Mouse (Mus musculus) MEL (cell line): ENCODE data around the gene Arl15. TPM values are rescaled to one million over a fixed set of nuclear protein-coding genes. Genes with fewer than 3 reads are reported as not detected.

Experiments
- DNase-seq: peaks from one replicate; pipeline ENCODE4 v3.0.0; 2011; ENCODE audit warnings: low read depth, low spot score
- H3K27ac ChIP-seq: 2 replicates; pipeline ENCODE4 v1.5.1; 2012; ENCODE audit warnings: low read depth, mild to moderate bottlenecking, control low read depth, low read length, moderate library complexity; ENCODE audit not compliant: control insufficient read depth
- H3K27me3 ChIP-seq, 2 experiments: fragments of 150-350 bp in 1 of 2; sonication (generic) in 1 of 2; 2 replicates each; pipeline ENCODE4 v1.6.1; 2012; ENCODE audit warnings: low read length in 2 of 2, mild to moderate bottlenecking in 2 of 2, improper control_type of control experiment in 1 of 2, moderate library complexity in 1 of 2; ENCODE audit not compliant: insufficient read depth in 2 of 2, control insufficient read depth in 1 of 2
- H3K36me3 ChIP-seq, 2 experiments: 2 replicates each; pipeline ENCODE4 v1.6.1; 2012 to 2014; ENCODE audit warnings: low read length in 2 of 2, improper control_type of control experiment in 1 of 2, inconsistent platforms in 1 of 2, mild to moderate bottlenecking in 1 of 2; ENCODE audit not compliant: insufficient read depth in 2 of 2, control insufficient read depth in 1 of 2
- H3K4me1 ChIP-seq, 2 experiments: fragments of 150-350 bp in 1 of 2; sonication (generic) in 1 of 2; 2 replicates each; pipeline ENCODE4 v1.6.1; 2012; ENCODE audit warnings: low read length in 2 of 2, improper control_type of control experiment in 1 of 2, mild to moderate bottlenecking in 1 of 2; ENCODE audit not compliant: insufficient read depth in 2 of 2, control insufficient read depth in 1 of 2
- H3K4me3 ChIP-seq, 2 experiments: fragments of 150-350 bp in 1 of 2; sonication (generic) in 1 of 2; 2 replicates each; pipeline ENCODE4 v1.5.1; 2012; ENCODE audit warnings: low read depth in 2 of 2, low read length in 2 of 2, mild to moderate bottlenecking in 2 of 2, moderate library complexity in 2 of 2, control low read depth in 1 of 2, improper control_type of control experiment in 1 of 2; ENCODE audit not compliant: control insufficient read depth in 1 of 2, insufficient read depth in 1 of 2
- H3K79me2 ChIP-seq: 2 replicates; pipeline ENCODE4 v1.6.1; 2012; ENCODE audit warnings: mild to moderate bottlenecking, low read length, moderate library complexity; ENCODE audit not compliant: control insufficient read depth, poor library complexity, insufficient read depth
- H3K9ac ChIP-seq: 2 replicates; pipeline ENCODE4 v1.6.1; 2012; ENCODE audit warnings: low read depth, mild to moderate bottlenecking, control low read depth, low read length, moderate library complexity; ENCODE audit not compliant: control insufficient read depth, poor library complexity, severe bottlenecking
- H3K9me3 ChIP-seq: fragments of 150-350 bp; sonication (generic); replicated peaks from 2 replicates; pipeline ENCODE4 v1.6.1; 2012; ENCODE audit warnings: mild to moderate bottlenecking, low read length, improper control_type of control experiment, moderate library complexity; ENCODE audit not compliant: insufficient read depth
- BHLHE40 ChIP-seq: IDR thresholded peaks from 2 replicates; pipeline ENCODE4 v1.6.1; 2012; ENCODE audit warnings: low read depth, mild to moderate bottlenecking, inconsistent platforms, low read length, improper control_type of control experiment, borderline replicate concordance
- CHD2 ChIP-seq: IDR thresholded peaks from 2 replicates; pipeline ENCODE4 v1.6.1; 2011; ENCODE audit warnings: low read length, improper control_type of control experiment
- CTCF ChIP-seq, 3 experiments: IDR thresholded peaks in 2 of 3; conservative IDR thresholded peaks in 1 of 3; 2 replicates each; pipeline ENCODE4 v1.5.1; 2011 to 2012; ENCODE audit warnings: low read length in 3 of 3, low read depth in 2 of 3, mild to moderate bottlenecking in 2 of 3, improper control_type of control experiment in 1 of 3, inconsistent platforms in 1 of 3, mixed read lengths in 1 of 3, moderate library complexity in 1 of 3; ENCODE audit not compliant: control insufficient read depth in 1 of 3, insufficient read depth in 1 of 3, poor library complexity in 1 of 3, severe bottlenecking in 1 of 3
- E2F4 ChIP-seq: IDR thresholded peaks from 2 replicates; pipeline ENCODE4 v1.6.1; 2011; ENCODE audit warnings: low read depth, low read length, improper control_type of control experiment, borderline replicate concordance
- ELF1 ChIP-seq: IDR thresholded peaks from 2 replicates; pipeline ENCODE4 v1.6.1; 2014; ENCODE audit warnings: low read depth, mild to moderate bottlenecking, inconsistent platforms, low read length, improper control_type of control experiment, moderate library complexity
- EP300 ChIP-seq, 2 experiments: IDR thresholded peaks; 2 replicates each; pipeline ENCODE4 v1.6.1; 2011; ENCODE audit warnings: improper control_type of control experiment in 2 of 2, low read length in 2 of 2, low read depth in 1 of 2, mild to moderate bottlenecking in 1 of 2
- ETS1 ChIP-seq: IDR thresholded peaks from 2 replicates; pipeline ENCODE4 v1.6.1; 2012; ENCODE audit warnings: low read depth, mild to moderate bottlenecking, inconsistent platforms, low read length, improper control_type of control experiment, moderate library complexity
- GABPA ChIP-seq: IDR thresholded peaks from 2 replicates; pipeline ENCODE4 v1.6.1; 2012; ENCODE audit warnings: low read depth, mild to moderate bottlenecking, inconsistent platforms, low read length, improper control_type of control experiment, moderate library complexity
- GATA1 ChIP-seq: IDR thresholded peaks from 2 replicates; pipeline ENCODE4 v1.6.1; 2011; ENCODE audit warnings: low read depth, low read length, improper control_type of control experiment
- JUND ChIP-seq: IDR thresholded peaks from 2 replicates; pipeline ENCODE4 v1.6.1; 2011; ENCODE audit warnings: low read depth, mild to moderate bottlenecking, improper control_type of control experiment, low read length
- KAT2A ChIP-seq: conservative IDR thresholded peaks from 2 replicates; pipeline ENCODE4 v1.6.1; 2012; ENCODE audit warnings: low read depth, low read length, improper control_type of control experiment, inconsistent platforms
- MAFK ChIP-seq: IDR thresholded peaks from 2 replicates; pipeline ENCODE4 v1.6.1; 2011; ENCODE audit warnings: low read depth, mild to moderate bottlenecking, low read length, improper control_type of control experiment, borderline replicate concordance
- MAX ChIP-seq: IDR thresholded peaks from 2 replicates; pipeline ENCODE4 v1.6.1; 2011; ENCODE audit warnings: low read length, improper control_type of control experiment
- MYB ChIP-seq: IDR thresholded peaks from 2 replicates; pipeline ENCODE4 v1.6.1; 2011; ENCODE audit warnings: mild to moderate bottlenecking, low read depth, low read length, improper control_type of control experiment
- NRF1 ChIP-seq: IDR thresholded peaks from 2 replicates; pipeline ENCODE4 v1.6.1; 2014; ENCODE audit warnings: low read depth, mild to moderate bottlenecking, inconsistent platforms, low read length, improper control_type of control experiment, moderate library complexity; ENCODE audit not compliant: poor library complexity, insufficient read depth, severe bottlenecking
- POLR2A ChIP-seq, 2 experiments: IDR thresholded peaks; 2 replicates each; pipeline ENCODE4 v1.6.1; 2011 to 2012; ENCODE audit warnings: low read length in 2 of 2, mild to moderate bottlenecking in 2 of 2, control low read depth in 1 of 2, improper control_type of control experiment in 1 of 2, low read depth in 1 of 2, moderate library complexity in 1 of 2; ENCODE audit not compliant: control insufficient read depth in 1 of 2, insufficient read depth in 1 of 2, poor library complexity in 1 of 2
- POLR2AphosphoS5 ChIP-seq: IDR thresholded peaks from 2 replicates; pipeline ENCODE4 v1.6.1; 2012; ENCODE audit warnings: low read depth, borderline replicate concordance, mild to moderate bottlenecking, inconsistent platforms, low read length, moderate library complexity, mixed read lengths
- RCOR1 ChIP-seq: IDR thresholded peaks from 2 replicates; pipeline ENCODE4 v1.6.1; 2012; ENCODE audit warnings: low read depth, mild to moderate bottlenecking, inconsistent platforms, low read length, improper control_type of control experiment
- SIN3A ChIP-seq: IDR thresholded peaks from 2 replicates; pipeline ENCODE4 v1.6.1; 2012; ENCODE audit warnings: low read length, improper control_type of control experiment, inconsistent platforms
- TAL1 ChIP-seq: IDR thresholded peaks from 2 replicates; pipeline ENCODE4 v1.6.1; 2012; ENCODE audit warnings: mild to moderate bottlenecking, inconsistent platforms, low read length, moderate library complexity, mixed read lengths
- TBP ChIP-seq: IDR thresholded peaks from 2 replicates; pipeline ENCODE4 v1.8.0; 2011; ENCODE audit warnings: low read depth, low read length, improper control_type of control experiment
- TCF12 ChIP-seq: IDR thresholded peaks from 2 replicates; pipeline ENCODE4 v1.6.1; 2014; ENCODE audit warnings: low read depth, mild to moderate bottlenecking, inconsistent platforms, low read length, improper control_type of control experiment, moderate library complexity
- UBTF ChIP-seq: IDR thresholded peaks from 2 replicates; pipeline ENCODE4 v1.6.1; 2012; ENCODE audit warnings: low read depth, mild to moderate bottlenecking, inconsistent platforms, low read length, improper control_type of control experiment, moderate library complexity, borderline replicate concordance; ENCODE audit not compliant: insufficient read depth
- USF2 ChIP-seq, 2 experiments: IDR thresholded peaks; 2 replicates each; pipeline ENCODE4 v1.6.1; 2011 to 2012; ENCODE audit warnings: improper control_type of control experiment in 2 of 2, low read length in 2 of 2, borderline replicate concordance in 1 of 2, inconsistent platforms in 1 of 2, low read depth in 1 of 2, mild to moderate bottlenecking in 1 of 2; ENCODE audit not compliant: insufficient read depth in 1 of 2
- ZNF384 ChIP-seq: IDR thresholded peaks from 2 replicates; pipeline ENCODE4 v1.6.1; 2012; ENCODE audit warnings: low read depth, mild to moderate bottlenecking, inconsistent platforms, low read length, improper control_type of control experiment
- polyA plus RNA-seq, 2 experiments: library from polyadenylated mRNA; stranded (reverse) in 1 of 2; unstranded in 1 of 2; fragments of >175 nt in 1 of 2; fragments of >200 nt in 1 of 2; gene quantifications; 2 replicates each; pipeline versions ENCODE4 v1.2.1 to v1.2.4; 2012; ENCODE audit warnings: low replicate concordance in 2 of 2, low read depth in 1 of 2; ENCODE audit not compliant: insufficient read length in 2 of 2, insufficient read depth in 1 of 2, missing spikeins in 1 of 2
- total RNA-seq: library from RNA; depleted of rRNA; stranded (reverse); fragments of 300-350 nt; gene quantifications from 2 replicates; pipeline ENCODE4 v1.2.3, GENCODE M21; 2012

Gene Arl15
- total and polyA plus RNA-seq, 3 experiments, result 3.6 to 5.8 TPM; not detected in 1

DNA sequence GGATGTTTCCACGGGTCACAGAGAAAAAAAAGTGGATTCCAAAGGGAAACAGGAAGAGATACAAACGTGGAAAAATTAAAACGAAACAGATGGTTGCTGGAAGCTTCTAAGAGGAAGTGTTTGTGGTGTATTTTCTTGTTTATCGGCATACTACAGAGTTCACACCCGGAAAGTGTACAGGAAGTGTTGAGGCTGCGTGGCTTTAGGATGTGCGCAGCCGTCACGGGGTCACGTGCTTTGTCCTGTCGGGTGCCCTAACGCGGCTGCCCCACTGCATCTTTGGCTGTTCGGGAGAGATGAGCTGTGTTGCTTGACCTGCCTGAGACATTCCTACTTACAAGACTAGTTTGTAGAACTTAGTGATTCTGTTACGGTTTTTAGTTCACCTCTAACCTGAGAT, 76.1 kb downstream of the Arl15 start (continued):
- TF ChIP-seq MAFK (no peak), UBTF (no peak), ELF1 (peak; percentile 69), TAL1 (peak; percentile 73), GATA1 (peak; percentile 68), NRF1 (peak; percentile 72), CTCF (IDR thresholded peaks at IDR 0.05 in 2 of 3, conservative IDR thresholded peaks at IDR 0.05 in 1 of 3; ENCODE audit: control insufficient read depth in 1 of 3, insufficient read depth in 1 of 3, low read depth in 2 of 3, low read length in 3 of 3, poor library complexity in 1 of 3, severe bottlenecking in 1 of 3) (no peak), MAX (peak; percentile 95), SIN3A (peak; percentile 53; the same call in 1 of the 2 replicates), POLR2A (IDR thresholded peaks at IDR 0.05; ENCODE audit: control insufficient read depth in 1 of 2, insufficient read depth in 1 of 2, low read depth in 1 of 2, low read length in 2 of 2, poor library complexity in 1 of 2) (peak in 1 of 2 experiments; percentile 58; a peak in 1 of 4 replicates), BHLHE40 (peak; percentile 89; the same call in 1 of the 2 replicates), E2F4 (no peak), TCF12 (peak; percentile 68; the same call in 1 of the 2 replicates)
- TF ChIP-seq, all 39 proteins: peak for 20

DNA sequence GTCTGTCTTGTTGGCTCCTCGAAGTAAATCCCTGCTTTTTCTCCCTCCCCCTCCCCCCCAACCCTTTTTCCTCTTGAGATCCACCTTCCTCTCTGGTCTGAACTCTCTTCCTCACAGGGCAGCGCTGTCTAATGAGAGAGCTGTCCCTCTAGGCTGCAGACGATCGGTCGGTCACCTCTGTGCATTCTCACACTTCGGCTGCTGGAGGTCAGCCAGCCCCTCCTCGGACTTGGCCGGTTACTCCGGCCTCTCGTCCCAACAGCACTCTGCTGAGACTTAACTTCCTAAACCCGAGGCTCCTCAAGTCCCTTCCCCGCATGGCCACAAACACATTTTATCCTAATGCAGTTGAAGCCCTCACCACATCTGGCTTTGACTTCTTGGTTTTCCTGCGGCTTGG, 77.5 kb downstream of the Arl15 start:
- Histone ChIP-seq H3K36me3 (peaks cover 0 to 11% of the 10 kb centered on the region in 2 experiments; a peak in 2 of 4 replicates), H3K27ac (no peak overlapping the region), H3K4me3 (no peak overlapping the region), H3K9ac (no peak overlapping the region), H3K9me3 (no peaks in the 10 kb centered on the region), H3K79me2 (no peaks in the 10 kb centered on the region), H3K27me3 (no peaks in the 10 kb centered on the region), H3K4me1 (peaks cover 7 to 11% of the 10 kb centered on the region in 2 experiments; a peak in 3 of 4 replicates)
- no peak for TF ChIP-seq POLR2AphosphoS5
- no peak for TF ChIP-seq EP300 (IDR thresholded peaks at IDR 0.05; ENCODE audit: low read depth in 1 of 2, low read length in 2 of 2)
- no peak for TF ChIP-seq MYB
- TF ChIP-seq GABPA, result no peak
- no peak for TF ChIP-seq ZNF384
- TF ChIP-seq TBP, result no peak
- no peak for TF ChIP-seq SIN3A
- no peak for TF ChIP-seq KAT2A
- no peak for TF ChIP-seq JUND
- TF ChIP-seq RCOR1, result no peak
- no peak for TF ChIP-seq NRF1
- no peak for TF ChIP-seq USF2 (IDR thresholded peaks at IDR 0.05; ENCODE audit: borderline replicate concordance in 1 of 2, insufficient read depth in 1 of 2, low read depth in 1 of 2, low read length in 2 of 2)
- no peak for TF ChIP-seq CHD2
- TF ChIP-seq TAL1, result no peak
- no peak for TF ChIP-seq MAX
- TF ChIP-seq CTCF (IDR thresholded peaks at IDR 0.05 in 2 of 3, conservative IDR thresholded peaks at IDR 0.05 in 1 of 3; ENCODE audit: control insufficient read depth in 1 of 3, insufficient read depth in 1 of 3, low read depth in 2 of 3, low read length in 3 of 3, poor library complexity in 1 of 3, severe bottlenecking in 1 of 3), result no peak
- TF ChIP-seq GATA1, result no peak
- TF ChIP-seq ETS1, result no peak
- TF ChIP-seq TCF12, result no peak
- DNase-seq, result no peak
